9 mouse cellular contexts compared by ENCODE assay signal in genomic region chr13:43300366-43300765, GRCm38 (mm10). TPM values are rescaled to one million over a fixed set of nuclear protein-coding genes. Genes with fewer than 3 reads are reported as not detected.
DNase-seq lines count a peak whose midpoint lies in the region; ATAC-seq lines count a peak whose summit lies in the region.
"Had no signal": no experiment of that assay in that cellular context is flagged by ENCODE, and none has a peak within 500 bp of the region (broad histone marks: within the 10 kb centered on the region; RNA-seq: fewer than 3 reads in every experiment).

No protein-coding gene starts in this region.

- H3K4me1 ChIP-seq in forebrain, embryonic 15.5 days = peaks cover 40% of the 10 kb centered on the region
- H3K4me1 ChIP-seq in forebrain, embryonic 12.5 days = peaks cover 45% of the 10 kb centered on the region
- H3K4me1 ChIP-seq in liver, embryonic 13.5 days (replicated peaks) = peaks cover 47% of the 10 kb centered on the region
- peaks cover 39% of the 10 kb centered on the region for H3K4me1 ChIP-seq in forebrain, embryonic 16.5 days (replicated peaks; ENCODE audit: control insufficient read depth, insufficient read depth, low read length)
- peaks cover 20% of the 10 kb centered on the region for H3K4me1 ChIP-seq in neural tube, embryonic 14.5 days (ENCODE audit: control insufficient read depth, insufficient read depth, low read length)

- no peaks in the 10 kb centered on the region for H3K9me3 ChIP-seq in forebrain, embryonic 15.5 days
- no peaks in the 10 kb centered on the region for H3K9me3 ChIP-seq in forebrain, embryonic 12.5 days
- no peaks in the 10 kb centered on the region for H3K9me3 ChIP-seq in liver, embryonic 13.5 days (replicated peaks)
- H3K9me3 ChIP-seq in forebrain, embryonic 16.5 days (ENCODE audit: control insufficient read depth, low read length) = no peaks in the 10 kb centered on the region
- no peaks in the 10 kb centered on the region for H3K9me3 ChIP-seq in neural tube, embryonic 14.5 days (ENCODE audit: control insufficient read depth, low read length)

- no peak overlapping the region for H3K9ac ChIP-seq in forebrain, embryonic 15.5 days (replicated peaks)
- H3K9ac ChIP-seq in forebrain, embryonic 12.5 days = no peak overlapping the region
- no peak overlapping the region for H3K9ac ChIP-seq in liver, embryonic 13.5 days
- H3K9ac ChIP-seq in forebrain, embryonic 16.5 days (replicated peaks; ENCODE audit: low read depth, low read length) = no peak overlapping the region
- no peak overlapping the region for H3K9ac ChIP-seq in neural tube, embryonic 14.5 days (replicated peaks; ENCODE audit: low read depth, low read length)

- H3K4me3 ChIP-seq in forebrain, embryonic 15.5 days = peak overlapping the region; percentile 70
- no peak overlapping the region for H3K4me3 ChIP-seq in forebrain, embryonic 12.5 days (replicated peaks)
- H3K4me3 ChIP-seq in liver, embryonic 13.5 days (replicated peaks) = no peak overlapping the region
- 0 out of 2 replicates have a peak overlapping the region, but pooled peaks have one; percentile 7 for H3K4me3 ChIP-seq in forebrain, embryonic 16.5 days (replicated peaks; ENCODE audit: low read length)
- peak overlapping the region; percentile 85; the same call in 1 of the 2 replicates for H3K4me3 ChIP-seq in neural tube, embryonic 14.5 days (ENCODE audit: low read depth, low read length)

- no peak for ATAC-seq in forebrain, embryonic 15.5 days (replicated peaks)
- ATAC-seq in forebrain, embryonic 12.5 days (ENCODE audit: low FRiP score) = no peak
- no peak for ATAC-seq in liver, embryonic 13.5 days (ENCODE audit: low read depth)
- no peak for ATAC-seq in forebrain, embryonic 16.5 days
- no peak for ATAC-seq in neural tube, embryonic 14.5 days (ENCODE audit: low read depth)
- no peak for ATAC-seq in frontal cortex, adult (ENCODE audit: low TSS enrichment)

- no peak for DNase-seq in liver, embryonic 13.5 days
- no peak for DNase-seq in liver
- DNase-seq in gastrocnemius, adult 8-10 months (ENCODE audit: low spot score in 2 of 2) = no peak
- DNase-seq: kidney, adult 11 months had no signal

- peak overlapping the region; percentile 88 for H3K4me2 ChIP-seq in forebrain, embryonic 15.5 days (replicated peaks)
- no peak overlapping the region for H3K4me2 ChIP-seq in forebrain, embryonic 12.5 days
- peak overlapping the region; percentile 92 for H3K4me2 ChIP-seq in liver, embryonic 13.5 days
- peak overlapping the region; percentile 86 for H3K4me2 ChIP-seq in forebrain, embryonic 16.5 days (ENCODE audit: low read length)
- peak overlapping the region; percentile 75 for H3K4me2 ChIP-seq in neural tube, embryonic 14.5 days (ENCODE audit: low read depth, low read length)

- no peaks in the 10 kb centered on the region for H3K36me3 ChIP-seq in forebrain, embryonic 15.5 days
- H3K36me3 ChIP-seq in forebrain, embryonic 12.5 days (replicated peaks) = no peaks in the 10 kb centered on the region
- no peaks in the 10 kb centered on the region for H3K36me3 ChIP-seq in liver, embryonic 13.5 days
- no peaks in the 10 kb centered on the region for H3K36me3 ChIP-seq in forebrain, embryonic 16.5 days (ENCODE audit: control insufficient read depth, insufficient read depth)
- no peaks in the 10 kb centered on the region for H3K36me3 ChIP-seq in neural tube, embryonic 14.5 days (ENCODE audit: control insufficient read depth, insufficient read depth, low read length)

- no peaks in the 10 kb centered on the region for H3K27me3 ChIP-seq in forebrain, embryonic 15.5 days
- peaks cover 55% of the 10 kb centered on the region for H3K27me3 ChIP-seq in forebrain, embryonic 12.5 days
- peaks cover 67% of the 10 kb centered on the region for H3K27me3 ChIP-seq in liver, embryonic 13.5 days
- 0 out of 2 replicates have a peak, but pooled peaks cover 2% of the 10 kb centered on the region for H3K27me3 ChIP-seq in forebrain, embryonic 16.5 days (replicated peaks; ENCODE audit: control insufficient read depth, insufficient read depth, low read length)
- H3K27me3 ChIP-seq in neural tube, embryonic 14.5 days (ENCODE audit: control insufficient read depth, insufficient read depth, low read length) = peaks cover 3% of the 10 kb centered on the region; the same call in 1 of the 2 replicates

- H3K27ac ChIP-seq in forebrain, embryonic 15.5 days (replicated peaks) = no peak overlapping the region
- H3K27ac ChIP-seq in forebrain, embryonic 12.5 days = no peak overlapping the region
- H3K27ac ChIP-seq in liver, embryonic 13.5 days = no peak overlapping the region
- no peak overlapping the region for H3K27ac ChIP-seq in forebrain, embryonic 16.5 days (ENCODE audit: low read length)
- H3K27ac ChIP-seq in neural tube, embryonic 14.5 days (ENCODE audit: low read depth, low read length) = no peak overlapping the region

- WGBS in forebrain, embryonic 15.5 days = 32% methylated on average over 5 of the region's 5 CpGs
- WGBS in forebrain, embryonic 12.5 days = 22% methylated on average over 5 of the region's 5 CpGs
- WGBS in liver, embryonic 13.5 days (ENCODE audit: insufficient replicate concordance) = 45% methylated on average over 5 of the region's 5 CpGs
- 29% methylated on average over 5 of the region's 5 CpGs for WGBS in forebrain, embryonic 16.5 days
- 14% methylated on average over 5 of the region's 5 CpGs for WGBS in neural tube, embryonic 14.5 days

RNA-seq across cellular contexts. Expression of gene Gfod1, which starts 3.6 kb away (rescaled TPM):
- 1.8 and 2.3 TPM in 2 replicates for polyA plus RNA-seq in forebrain, embryonic 15.5 days (2015; fragmentation: Nextera tagmentation; extraction: Ambion mirVana)
- polyA plus RNA-seq in forebrain, embryonic 12.5 days (2016; fragmentation: Nextera tagmentation; extraction: Ambion mirVana) = 0.97 and 1.1 TPM in 2 replicates
- polyA plus RNA-seq in liver, embryonic 13.5 days (2015; fragmentation: Nextera tagmentation; extraction: Ambion mirVana) = 0.15 TPM in 2 replicates
- polyA plus RNA-seq in forebrain, embryonic 16.5 days (2015; fragmentation: Nextera tagmentation; extraction: Ambion mirVana) = 2.1 and 2.3 TPM in 2 replicates
- 3.8 and 3.9 TPM in 2 replicates for polyA plus RNA-seq in neural tube, embryonic 14.5 days (2014; fragmentation: Nextera tagmentation; extraction: Ambion mirVana)
- total RNA-seq in gastrocnemius, adult 8-10 months (2022) = 1 to 10 TPM; 3.6 to 4.9 (median 4.3) TPM

Comparison
In these comparisons a context has a peak if more than half of its experiments do, and no peak if none do; other contexts are left out.
1. H3K4me3 ChIP-seq: peak in forebrain, embryonic 15.5 days (single experiment), forebrain, embryonic 16.5 days (single experiment) and neural tube, embryonic 14.5 days (single experiment); none in forebrain, embryonic 12.5 days (single experiment) and liver, embryonic 13.5 days (single experiment).